Mouse (Mus musculus) heart, embryonic 12.5 days (tissue): ENCODE data around the gene Igfbp3. TPM values are rescaled to one million over a fixed set of nuclear protein-coding genes. Genes with fewer than 3 reads are reported as not detected.
"Not testable (repeated sequence)": the region's sequence is repeated elsewhere in the genome, so short reads cannot be mapped to it uniquely, and the experiment has no call there.

Experiments used
- ATAC-seq: fragments of 200-750 bp; cut with Nextera tagmentation; 2 replicates; pipeline ENCODE4 v1.8.0; 2017; ENCODE audit warnings: moderate TSS enrichment, moderate library complexity; ENCODE audit not compliant: insufficient number of reproducible peaks, low FRiP score
- H3K27ac ChIP-seq: fragments of 300-500 bp; sonication (generic); 2 replicates; pipeline ENCODE4 v1.5.1; 2016; ENCODE audit warnings: mild to moderate bottlenecking, moderate library complexity; ENCODE audit not compliant: poor library complexity, severe bottlenecking
- H3K27me3 ChIP-seq: fragments of 300-500 bp; sonication (generic); replicated peaks from 2 replicates; pipeline ENCODE4 v1.6.1; 2016; ENCODE audit warnings: mild to moderate bottlenecking, moderate library complexity
- H3K36me3 ChIP-seq: fragments of 300-500 bp; sonication (generic); 2 replicates; pipeline ENCODE4 v1.6.1; 2016; ENCODE audit warnings: mild to moderate bottlenecking, moderate library complexity
- H3K4me1 ChIP-seq: fragments of 300-500 bp; sonication (generic); replicated peaks from 2 replicates; pipeline ENCODE4 v1.6.1; 2016; ENCODE audit warnings: mild to moderate bottlenecking
- H3K4me2 ChIP-seq: fragments of 300-500 bp; sonication (generic); 2 replicates; pipeline ENCODE4 v1.6.1; 2016; ENCODE audit warnings: mild to moderate bottlenecking, moderate library complexity
- H3K4me3 ChIP-seq: fragments of 300-500 bp; sonication (generic); 2 replicates; pipeline ENCODE4 v1.5.1; 2016; ENCODE audit warnings: mild to moderate bottlenecking
- H3K9ac ChIP-seq: fragments of 300-500 bp; sonication (generic); 2 replicates; pipeline ENCODE4 v1.6.1; 2016; ENCODE audit warnings: mild to moderate bottlenecking, moderate library complexity
- H3K9me3 ChIP-seq: fragments of 300-500 bp; sonication (generic); replicated peaks from 2 replicates; pipeline ENCODE4 v1.6.1; 2016; ENCODE audit warnings: mild to moderate bottlenecking, moderate library complexity
- WGBS: fragments of 180-500 bp; shearing (Covaris S2); methylation state at CpG from one replicate; pipeline ENCODE4 v1.1.7; 2016; 5-methylcytosine and 5-hydroxymethylcytosine counted together
- polyA plus RNA-seq: library from polyadenylated mRNA; unstranded; fragments of >200 nt; fragmentation: Nextera tagmentation; extraction: Ambion mirVana; gene quantifications from 2 replicates; pipeline ENCODE4 v1.2.1, GENCODE M21; 2016

The Igfbp3 gene
- polyA plus RNA-seq, 1 experiment from 2014 or later: 24.4 TPM

- ATAC-seq: no peak
- Histone ChIP-seq H3K4me1 (no peaks in the 10 kb centered on the region), H3K4me3 (no peak overlapping the region), H3K27me3 (no peaks in the 10 kb centered on the region), H3K27ac (no peak overlapping the region), H3K9ac (no peak overlapping the region), H3K36me3 (no peaks in the 10 kb centered on the region), H3K4me2 (no peak overlapping the region), H3K9me3 (no peaks in the 10 kb centered on the region)
- 76% methylated on average over 4 of the region's 4 CpGs for WGBS
Measured at GRCm38 (mm10) chr11:7231958-7232357, 18.2 kb upstream of the Igfbp3 start.

GRCm38 (mm10) chr11:7230000-7230399, 16.3 kb upstream of the Igfbp3 start:
- no peak overlapping the region for H3K9ac ChIP-seq
- WGBS: 78% methylated on average over 4 of the region's 4 CpGs
- no peak overlapping the region for H3K4me2 ChIP-seq
- no peak overlapping the region for H3K27ac ChIP-seq
- no peaks in the 10 kb centered on the region for H3K36me3 ChIP-seq
- ATAC-seq: no peak
- no peaks in the 10 kb centered on the region for H3K4me1 ChIP-seq
- H3K9me3 ChIP-seq: no peaks in the 10 kb centered on the region
- no peak overlapping the region for H3K4me3 ChIP-seq
- H3K27me3 ChIP-seq: no peaks in the 10 kb centered on the region

- Histone ChIP-seq H3K27ac (no peak overlapping the region), H3K9me3 (no peaks in the 10 kb centered on the region), H3K36me3 (no peaks in the 10 kb centered on the region), H3K27me3 (no peaks in the 10 kb centered on the region), H3K9ac (no peak overlapping the region), H3K4me3 (no peak overlapping the region), H3K4me2 (no peak overlapping the region), H3K4me1 (no peaks in the 10 kb centered on the region)
- WGBS: 73% methylated on average over 4 of the region's 4 CpGs
- ATAC-seq: no peak
Measured at GRCm38 (mm10) chr11:7228107-7228506, 14.4 kb upstream of the Igfbp3 start.

GRCm38 (mm10) chr11:7226810-7227550, 13.3 kb upstream of the Igfbp3 start:
- no peak overlapping the region for H3K4me2 ChIP-seq
- ATAC-seq: no peak
- no peaks in the 10 kb centered on the region for H3K27me3 ChIP-seq
- H3K4me3 ChIP-seq: no peak overlapping the region
- no peaks in the 10 kb centered on the region for H3K4me1 ChIP-seq
- no peak overlapping the region for H3K27ac ChIP-seq
- no peak overlapping the region for H3K9ac ChIP-seq
- WGBS: 82% methylated on average over 7 of the region's 7 CpGs
- no peaks in the 10 kb centered on the region for H3K9me3 ChIP-seq
- no peaks in the 10 kb centered on the region for H3K36me3 ChIP-seq

- Histone ChIP-seq H3K36me3 (no peaks in the 10 kb centered on the region), H3K4me1 (no peaks in the 10 kb centered on the region), H3K9ac (no peak overlapping the region), H3K9me3 (no peaks in the 10 kb centered on the region), H3K4me2 (no peak overlapping the region), H3K27ac (no peak overlapping the region), H3K4me3 (no peak overlapping the region), H3K27me3 (no peaks in the 10 kb centered on the region)
- 63% methylated on average over 2 of the region's 2 CpGs for WGBS
- no peak for ATAC-seq
Measured at GRCm38 (mm10) chr11:7226200-7226599, 12.5 kb upstream of the Igfbp3 start.

- H3K9ac ChIP-seq, H3K36me3 ChIP-seq, H3K4me3 ChIP-seq, H3K9me3 ChIP-seq, H3K27me3 ChIP-seq, ATAC-seq, H3K4me2 ChIP-seq, H3K27ac ChIP-seq, H3K4me1 ChIP-seq: not testable (repeated sequence)
- WGBS: 79% methylated on average over 8 of the region's 8 CpGs
Measured at GRCm38 (mm10) chr11:7221826-7222225, 8.1 kb upstream of the Igfbp3 start.

- no peaks in the 10 kb centered on the region for H3K9me3 ChIP-seq
- H3K4me3 ChIP-seq: no peak overlapping the region
- peaks cover 27% of the 10 kb centered on the region for H3K4me1 ChIP-seq
- ATAC-seq: no peak
- no peak overlapping the region for H3K27ac ChIP-seq
- 16% methylated on average over 8 of the region's 8 CpGs for WGBS
- H3K27me3 ChIP-seq: peaks cover 32% of the 10 kb centered on the region
- H3K4me2 ChIP-seq: no peak overlapping the region
- H3K9ac ChIP-seq: no peak overlapping the region
- H3K36me3 ChIP-seq: no peaks in the 10 kb centered on the region
Measured at GRCm38 (mm10) chr11:7215703-7216102, 2.0 kb upstream of the Igfbp3 start.

- 6% methylated on average over 14 of the region's 14 CpGs for WGBS
- H3K9ac ChIP-seq: no peak overlapping the region
- peak overlapping the region; percentile 63; the same call in 1 of the 2 replicates for H3K4me3 ChIP-seq
- no peak overlapping the region for H3K27ac ChIP-seq
- no peaks in the 10 kb centered on the region for H3K9me3 ChIP-seq
- ATAC-seq: no peak
- peaks cover 27% of the 10 kb centered on the region for H3K4me1 ChIP-seq
- peak overlapping the region; percentile 95 for H3K4me2 ChIP-seq
- H3K36me3 ChIP-seq: no peaks in the 10 kb centered on the region
- H3K27me3 ChIP-seq: peaks cover 34% of the 10 kb centered on the region
Measured at GRCm38 (mm10) chr11:7214761-7215160, 1.0 kb upstream of the Igfbp3 start.

GRCm38 (mm10) chr11:7214342-7214660, 578 bp upstream of the Igfbp3 start:
- no peak; the same call in 1 of the 2 replicates for ATAC-seq

GRCm38 (mm10) chr11:7213161-7213500, 592 bp downstream of the Igfbp3 start:
- Histone ChIP-seq H3K4me2 (peak overlapping the region; percentile 95), H3K9me3 (no peaks in the 10 kb centered on the region), H3K27ac (no peak overlapping the region), H3K27me3 (peaks cover 34% of the 10 kb centered on the region), H3K9ac (peak overlapping the region; percentile 60; the same call in 1 of the 2 replicates), H3K4me3 (peak overlapping the region; percentile 63), H3K4me1 (peaks cover 27% of the 10 kb centered on the region), H3K36me3 (no peaks in the 10 kb centered on the region)
- 1% methylated on average over 19 of the region's 19 CpGs for WGBS
- no peak; the same call in 1 of the 2 replicates for ATAC-seq

More at GRCm38 (mm10) chr11:7214342-7214660, 578 bp upstream of the Igfbp3 start:
- Histone ChIP-seq H3K4me1 (peaks cover 27% of the 10 kb centered on the region), H3K9ac (peak overlapping the region; percentile 15; the same call in 1 of the 2 replicates), H3K27ac (no peak overlapping the region), H3K36me3 (no peaks in the 10 kb centered on the region), H3K9me3 (no peaks in the 10 kb centered on the region), H3K4me3 (peak overlapping the region; percentile 63), H3K27me3 (peaks cover 34% of the 10 kb centered on the region), H3K4me2 (peak overlapping the region; percentile 95)
- WGBS: 2% methylated on average over 12 of the region's 12 CpGs

- Histone ChIP-seq H3K4me3 (peak overlapping the region; percentile 63), H3K4me2 (peak overlapping the region; percentile 95), H3K9ac (no peak overlapping the region), H3K36me3 (no peaks in the 10 kb centered on the region), H3K27me3 (peaks cover 34% of the 10 kb centered on the region), H3K4me1 (peaks cover 27% of the 10 kb centered on the region), H3K27ac (no peak overlapping the region), H3K9me3 (no peaks in the 10 kb centered on the region)
- ATAC-seq: no peak
- WGBS: 20% methylated on average over 17 of the region's 17 CpGs
Measured at GRCm38 (mm10) chr11:7212126-7212798, 1.5 kb downstream of the Igfbp3 start.
